Mouse (Mus musculus): ENCODE measurements around the gene Mrpl39.

Gene Mrpl39

DNA sequence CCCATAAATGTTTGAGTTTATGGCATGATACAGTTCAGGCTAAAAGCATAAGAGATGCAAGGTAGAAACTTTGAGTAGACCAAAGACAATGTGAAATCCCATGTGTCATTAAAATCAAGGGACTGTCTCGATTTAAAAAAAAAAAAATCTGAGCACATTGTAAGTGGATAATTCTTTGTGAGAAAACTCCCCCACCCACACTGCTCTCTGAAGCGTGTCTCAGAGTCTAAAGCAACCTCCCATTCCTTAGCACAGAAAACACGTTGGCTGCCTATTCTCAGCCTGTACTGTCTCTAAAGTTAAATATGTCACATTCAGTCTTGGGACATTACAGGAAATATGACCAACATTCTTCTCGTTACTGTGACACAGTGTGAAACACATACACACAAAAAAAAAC, 53.6 kb downstream of the Mrpl39 start:
- no peak for DNase-seq

GRCm38 (mm10) chr16:84680760-84681159, 54.8 kb downstream of the Mrpl39 start:
- DNase-seq, result no peak

GRCm38 (mm10) chr16:84677292-84677691, 58.2 kb downstream of the Mrpl39 start:
- no peak for DNase-seq
